Mouse (Mus musculus) ovary, postnatal 10 days (tissue): Measurements from ENCODE around the gene Lmx1a.

Experiments
- DNase-seq: peaks from one replicate; pipeline ENCODE4 v3.0.0; 2022; ENCODE audit warnings: low spot score

The Lmx1a gene

GRCm38 (mm10) chr1:167888816-167889215 lies 199.8 kb downstream of the Lmx1a start:
- DNase-seq: no peak

DNA sequence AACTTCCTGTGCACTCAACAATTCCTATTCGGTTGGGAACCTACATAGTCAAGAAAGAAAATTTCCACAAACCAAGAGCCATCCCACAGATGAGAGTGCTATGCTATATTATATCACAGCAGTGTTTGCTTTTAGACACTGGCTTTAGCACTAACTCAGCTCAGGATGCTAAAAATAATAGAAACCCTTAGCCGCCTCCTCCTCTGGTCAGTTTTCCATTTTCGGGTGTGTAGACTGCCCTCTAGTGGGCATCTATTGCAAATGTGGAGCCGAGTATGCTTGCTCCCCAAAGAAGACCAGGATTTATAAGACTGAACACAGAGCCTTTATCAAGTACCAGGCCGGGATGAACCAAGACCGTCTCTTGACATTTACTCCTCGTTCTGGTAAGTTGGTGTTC lies 207.2 kb downstream of the Lmx1a start:
- no peak for DNase-seq
